Mouse (Mus musculus) intestine, postnatal 0 days (tissue): ENCODE measurements around the gene Mcur1. TPM values are rescaled to one million over a fixed set of nuclear protein-coding genes. Genes with fewer than 3 reads are reported as not detected.

Experiments
- ATAC-seq: fragments of 200-750 bp; cut with Nextera tagmentation; 2 replicates; pipeline ENCODE4 v1.8.0; 2017; ENCODE audit warnings: mild to moderate bottlenecking, moderate TSS enrichment, moderate library complexity
- H3K27ac ChIP-seq: fragments of 300-500 bp; sonication (generic); 2 replicates; pipeline ENCODE4 v1.5.1; 2014; ENCODE audit warnings: mild to moderate bottlenecking, low read depth, low read length, moderate library complexity
- H3K27me3 ChIP-seq: fragments of 300-500 bp; sonication (generic); replicated peaks from 2 replicates; pipeline ENCODE4 v1.6.1; 2014; ENCODE audit warnings: low read length, mixed read lengths; ENCODE audit not compliant: control insufficient read depth, insufficient read depth
- H3K36me3 ChIP-seq: fragments of 300-500 bp; sonication (generic); 2 replicates; pipeline ENCODE4 v1.6.1; 2014; ENCODE audit warnings: mild to moderate bottlenecking, moderate library complexity; ENCODE audit not compliant: control insufficient read depth, insufficient read depth
- H3K4me1 ChIP-seq: fragments of 300-500 bp; sonication (generic); replicated peaks from 2 replicates; pipeline ENCODE4 v1.6.1; 2014; ENCODE audit warnings: antibody characterized with exemption, low read length, mixed read lengths; ENCODE audit not compliant: control insufficient read depth, insufficient read depth
- H3K4me2 ChIP-seq: fragments of 300-500 bp; sonication (generic); replicated peaks from 2 replicates; pipeline ENCODE4 v1.6.1; 2014; ENCODE audit warnings: low read depth, mild to moderate bottlenecking, moderate library complexity
- H3K4me3 ChIP-seq: fragments of 300-500 bp; sonication (generic); 2 replicates; pipeline ENCODE4 v1.5.1; 2014; ENCODE audit warnings: low read depth, low read length
- H3K9ac ChIP-seq: fragments of 300-500 bp; sonication (generic); 2 replicates; pipeline ENCODE4 v1.6.1; 2014; ENCODE audit warnings: mild to moderate bottlenecking, low read depth, low read length
- H3K9me3 ChIP-seq: fragments of 300-500 bp; sonication (generic); 2 replicates; pipeline ENCODE4 v1.6.1; 2016; ENCODE audit warnings: mixed run types; ENCODE audit not compliant: control insufficient read depth
- CTCF ChIP-seq: sonication (generic); IDR thresholded peaks from 2 replicates; pipeline ENCODE4 v1.5.1; 2016; ENCODE audit warnings: low read depth, mild to moderate bottlenecking, control low read depth, antibody characterized with exemption, moderate library complexity
- WGBS: fragments of 180-500 bp; shearing (Covaris S2); extraction: QIAGEN DNeasy Blood & Tissue Kit; methylation state at CpG from one replicate; pipeline ENCODE4 v1.1.7; 2014; 5-methylcytosine and 5-hydroxymethylcytosine counted together
- polyA plus RNA-seq: library from polyadenylated mRNA; unstranded; fragments of >200 nt; fragmentation: Nextera tagmentation; extraction: Ambion mirVana; gene quantifications from 2 replicates; pipeline ENCODE4 v1.2.1, GENCODE M21; 2015

Gene Mcur1
- polyA plus RNA-seq, 1 experiment from 2014 or later, result 15.4 TPM

GRCm38 (mm10) chr13:43500483-43500850 lies 59.5 kb downstream of the Mcur1 start:
- Histone ChIP-seq H3K9me3 (no peaks in the 10 kb centered on the region), H3K4me3 (no peak overlapping the region), H3K9ac (no peak overlapping the region), H3K4me1 (peaks cover 5% of the 10 kb centered on the region; the same call in 1 of the 2 replicates), H3K36me3 (no peaks in the 10 kb centered on the region), H3K27me3 (no peaks in the 10 kb centered on the region), H3K4me2 (no peak overlapping the region), H3K27ac (no peak overlapping the region)
- TF ChIP-seq CTCF, result no peak
- WGBS, result 96% methylated on average over 4 of the region's 4 CpGs
- no peak for ATAC-seq

GRCm38 (mm10) chr13:43499731-43500482 lies 60.1 kb downstream of the Mcur1 start:
- H3K4me2 ChIP-seq, result no peak overlapping the region
- 69% methylated on average over 7 of the region's 7 CpGs for WGBS
- no peak for ATAC-seq

GRCm38 (mm10) chr13:43498849-43499248 lies 61.1 kb downstream of the Mcur1 start:
- Histone ChIP-seq H3K4me2 (no peak overlapping the region), H3K27ac (no peak overlapping the region)
- 68% methylated on average over 14 of the region's 14 CpGs for WGBS

More at GRCm38 (mm10) chr13:43499731-43500482, 60.1 kb downstream of the Mcur1 start:
- no peak for TF ChIP-seq CTCF
- no peak overlapping the region for H3K9ac ChIP-seq
- H3K9me3 ChIP-seq, result no peaks in the 10 kb centered on the region
- no peak overlapping the region for H3K4me3 ChIP-seq
- H3K27me3 ChIP-seq, result no peaks in the 10 kb centered on the region
- H3K36me3 ChIP-seq, result no peaks in the 10 kb centered on the region
- peaks cover 5% of the 10 kb centered on the region; the same call in 1 of the 2 replicates for H3K4me1 ChIP-seq
- H3K27ac ChIP-seq, result no peak overlapping the region

GRCm38 (mm10) chr13:43497769-43498168 lies 62.2 kb downstream of the Mcur1 start:
- Histone ChIP-seq H3K27me3 (no peaks in the 10 kb centered on the region), H3K9ac (no peak overlapping the region), H3K4me1 (peaks cover under 1% of the 10 kb centered on the region; the same call in 1 of the 2 replicates), H3K4me3 (no peak overlapping the region), H3K9me3 (no peaks in the 10 kb centered on the region), H3K4me2 (no peak overlapping the region), H3K36me3 (no peaks in the 10 kb centered on the region), H3K27ac (no peak overlapping the region)
- no peak for ATAC-seq
- WGBS, result 96% methylated on average over 3 of the region's 3 CpGs
- TF ChIP-seq CTCF, result 0 out of 2 replicates have a peak, but pooled peaks have one; percentile 26

More at GRCm38 (mm10) chr13:43498849-43499248, 61.1 kb downstream of the Mcur1 start:
- no peak for TF ChIP-seq CTCF
- H3K36me3 ChIP-seq, result no peaks in the 10 kb centered on the region
- no peaks in the 10 kb centered on the region for H3K27me3 ChIP-seq
- H3K9ac ChIP-seq, result no peak overlapping the region
- no peaks in the 10 kb centered on the region for H3K9me3 ChIP-seq
- peaks cover 5% of the 10 kb centered on the region; the same call in 1 of the 2 replicates for H3K4me1 ChIP-seq
- no peak for ATAC-seq
- H3K4me3 ChIP-seq, result no peak overlapping the region

- no peak for ATAC-seq
- no peaks in the 10 kb centered on the region for H3K36me3 ChIP-seq
- TF ChIP-seq CTCF, result no peak
- H3K4me1 ChIP-seq, result no peaks in the 10 kb centered on the region
- H3K27me3 ChIP-seq, result no peaks in the 10 kb centered on the region
- H3K4me3 ChIP-seq, result no peak overlapping the region
- no peaks in the 10 kb centered on the region for H3K9me3 ChIP-seq
- WGBS, result 22% methylated on average over 2 of the region's 2 CpGs
- no peak overlapping the region for H3K27ac ChIP-seq
- H3K9ac ChIP-seq, result no peak overlapping the region
- H3K4me2 ChIP-seq, result no peak overlapping the region
These were observed 63.3 kb downstream of the Mcur1 start for GRCm38 (mm10) chr13:43496660-43497059.

DNA sequence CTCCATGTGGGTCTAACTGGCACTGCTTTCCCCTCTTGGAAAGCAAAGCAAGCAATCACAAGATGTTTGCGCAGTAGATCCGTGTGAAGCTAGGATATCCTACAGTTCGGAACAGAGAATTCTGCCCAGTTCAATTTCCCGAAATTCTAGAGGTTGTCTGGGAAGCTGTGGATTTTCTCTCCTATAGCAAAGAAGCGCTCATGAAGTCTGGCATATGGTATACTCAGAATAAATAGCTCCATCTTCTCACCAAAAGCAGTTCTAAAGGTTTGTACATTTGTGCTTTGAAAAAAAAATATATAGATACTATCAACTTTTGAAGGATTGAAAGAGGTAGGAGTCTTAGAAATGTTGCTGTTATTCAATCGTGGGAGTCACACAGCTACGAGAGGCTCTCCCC lies 64.3 kb downstream of the Mcur1 start:
- TF ChIP-seq CTCF, result no peak
- no peak for ATAC-seq
- Histone ChIP-seq H3K4me1 (no peaks in the 10 kb centered on the region), H3K36me3 (no peaks in the 10 kb centered on the region), H3K27ac (no peak overlapping the region), H3K9ac (no peak overlapping the region), H3K4me3 (no peak overlapping the region), H3K27me3 (no peaks in the 10 kb centered on the region), H3K4me2 (no peak overlapping the region), H3K9me3 (no peaks in the 10 kb centered on the region)
- WGBS, result 92% methylated on average over 7 of the region's 7 CpGs
